Mouse (Mus musculus) heart, embryonic 15.5 days (tissue): ENCODE measurements around the gene Ubl5. TPM values are rescaled to one million over a fixed set of nuclear protein-coding genes. Genes with fewer than 3 reads are reported as not detected.
"Not testable (repeated sequence)": the region's sequence is repeated elsewhere in the genome, so short reads cannot be mapped to it uniquely, and the experiment has no call there.

Experiments used
- ATAC-seq: fragments of 200-750 bp; cut with Nextera tagmentation; replicated peaks from 2 replicates; pipeline ENCODE4 v1.8.0; 2017; ENCODE audit warnings: low read depth, moderate TSS enrichment; ENCODE audit not compliant: insufficient number of reproducible peaks, insufficient read depth, low FRiP score
- H3K27ac ChIP-seq: fragments of 300-500 bp; sonication (generic); 2 replicates; pipeline ENCODE4 v1.5.1; 2015; ENCODE audit warnings: mild to moderate bottlenecking, inconsistent platforms
- H3K27me3 ChIP-seq: fragments of 300-500 bp; sonication (generic); 2 replicates; pipeline ENCODE4 v1.6.1; 2015; ENCODE audit warnings: inconsistent platforms
- H3K36me3 ChIP-seq: fragments of 300-500 bp; sonication (generic); 2 replicates; pipeline ENCODE4 v1.6.1; 2015; ENCODE audit warnings: mild to moderate bottlenecking, inconsistent platforms
- H3K4me1 ChIP-seq: fragments of 300-500 bp; sonication (generic); replicated peaks from 2 replicates; pipeline ENCODE4 v1.6.1; 2015; ENCODE audit warnings: inconsistent platforms
- H3K4me2 ChIP-seq: fragments of 300-500 bp; sonication (generic); 2 replicates; pipeline ENCODE4 v1.6.1; 2015; ENCODE audit warnings: inconsistent platforms, mild to moderate bottlenecking, moderate library complexity
- H3K4me3 ChIP-seq: fragments of 300-500 bp; sonication (generic); 2 replicates; pipeline ENCODE4 v1.5.1; 2015; ENCODE audit warnings: mild to moderate bottlenecking, inconsistent platforms
- H3K9ac ChIP-seq: fragments of 300-500 bp; sonication (generic); 2 replicates; pipeline ENCODE4 v1.6.1; 2015; ENCODE audit warnings: mild to moderate bottlenecking, inconsistent platforms
- H3K9me3 ChIP-seq: fragments of 300-500 bp; sonication (generic); replicated peaks from 2 replicates; pipeline ENCODE4 v1.6.1; 2016; ENCODE audit warnings: inconsistent platforms
- WGBS: fragments of 180-500 bp; shearing (Covaris S2); methylation state at CpG from one replicate; pipeline ENCODE4 v1.1.7; 2015; ENCODE audit warnings: mixed read lengths; 5-methylcytosine and 5-hydroxymethylcytosine counted together
- polyA plus RNA-seq: library from polyadenylated mRNA; unstranded; fragments of >200 nt; fragmentation: Nextera tagmentation; extraction: Ambion mirVana; gene quantifications from 2 replicates; pipeline ENCODE4 v1.2.1, GENCODE M21; 2015

Ubl5 gene
- polyA plus RNA-seq, 1 experiment from 2014 or later: 378 TPM

DNA sequence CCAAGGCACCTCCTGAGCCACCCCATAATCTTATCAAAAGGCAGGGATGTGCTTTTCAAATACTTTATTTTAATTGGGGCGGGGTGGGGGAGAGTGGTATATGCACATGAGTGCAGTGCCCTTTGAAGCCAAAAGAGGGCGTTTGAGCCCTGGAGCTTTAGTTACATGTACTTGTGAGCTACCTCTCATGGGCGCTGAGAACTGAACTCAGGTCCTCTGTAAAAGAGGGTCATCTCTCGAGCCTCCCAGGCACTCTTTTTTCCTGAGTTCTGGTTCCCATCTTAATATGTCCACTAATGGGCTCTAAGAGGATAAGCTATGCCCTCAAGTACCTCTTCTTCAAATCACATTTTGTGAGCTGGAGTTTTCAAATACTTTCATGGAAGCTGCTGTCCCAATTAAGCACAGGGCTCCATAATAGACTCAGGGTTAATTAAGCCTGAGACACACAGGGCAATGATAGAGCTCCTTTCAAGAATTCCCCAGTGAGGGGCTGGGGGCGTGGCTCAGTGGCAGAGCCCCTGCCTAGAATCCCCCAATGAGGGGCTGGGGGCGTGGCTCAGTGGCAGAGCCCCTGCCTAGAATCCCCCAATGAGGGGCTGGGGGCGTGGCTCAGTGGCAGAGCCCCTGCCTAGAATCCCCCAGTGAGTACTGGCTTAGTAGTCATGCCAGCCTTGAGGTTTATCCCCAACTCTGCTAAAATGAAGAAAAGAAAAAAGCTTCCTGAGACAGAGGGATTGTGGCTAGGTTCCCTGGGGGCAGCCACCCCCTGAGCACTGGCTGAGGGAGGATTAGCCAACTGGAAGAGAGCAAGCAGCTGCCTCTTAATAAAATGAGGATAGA is 39.1 kb downstream of the Ubl5 start:
- 41% methylated on average over 7 of the region's 7 CpGs for WGBS
- Histone ChIP-seq H3K4me3 (no peak overlapping the region), H3K36me3 (no peaks in the 10 kb centered on the region), H3K4me1 (no peaks in the 10 kb centered on the region), H3K27ac (no peak overlapping the region), H3K27me3 (no peaks in the 10 kb centered on the region), H3K9ac (no peak overlapping the region), H3K4me2 (no peak overlapping the region), H3K9me3 (no peaks in the 10 kb centered on the region)
- ATAC-seq: no peak

DNA sequence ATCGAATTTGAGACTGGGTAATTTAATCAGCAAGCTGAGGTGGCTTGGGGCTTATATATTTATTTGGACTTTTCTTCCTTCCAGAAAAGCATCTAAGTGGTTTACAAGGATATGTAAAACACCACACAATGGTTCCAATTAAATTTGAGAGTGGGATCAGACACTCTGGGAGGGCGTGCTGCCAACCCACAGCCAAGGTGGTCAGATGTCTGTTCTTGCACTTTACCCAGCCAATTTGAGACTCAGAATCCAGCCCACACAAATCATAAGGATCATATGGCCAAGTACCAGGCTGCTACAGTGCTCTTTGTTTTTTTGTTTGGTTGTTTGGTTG is 39.7 kb downstream of the Ubl5 start:
- no peaks in the 10 kb centered on the region for H3K4me1 ChIP-seq
- H3K4me3 ChIP-seq: no peak overlapping the region
- H3K9me3 ChIP-seq: no peaks in the 10 kb centered on the region
- no peak overlapping the region for H3K9ac ChIP-seq
- WGBS: 70% methylated on average over 2 of the region's 2 CpGs
- no peak overlapping the region for H3K4me2 ChIP-seq
- no peak overlapping the region for H3K27ac ChIP-seq
- H3K27me3 ChIP-seq: no peaks in the 10 kb centered on the region
- no peaks in the 10 kb centered on the region for H3K36me3 ChIP-seq
- ATAC-seq: no peak

GRCm38 (mm10) chr9:20685081-20685861 is 42.6 kb downstream of the Ubl5 start:
- WGBS: 46% methylated on average over 17 of the region's 17 CpGs

DNA sequence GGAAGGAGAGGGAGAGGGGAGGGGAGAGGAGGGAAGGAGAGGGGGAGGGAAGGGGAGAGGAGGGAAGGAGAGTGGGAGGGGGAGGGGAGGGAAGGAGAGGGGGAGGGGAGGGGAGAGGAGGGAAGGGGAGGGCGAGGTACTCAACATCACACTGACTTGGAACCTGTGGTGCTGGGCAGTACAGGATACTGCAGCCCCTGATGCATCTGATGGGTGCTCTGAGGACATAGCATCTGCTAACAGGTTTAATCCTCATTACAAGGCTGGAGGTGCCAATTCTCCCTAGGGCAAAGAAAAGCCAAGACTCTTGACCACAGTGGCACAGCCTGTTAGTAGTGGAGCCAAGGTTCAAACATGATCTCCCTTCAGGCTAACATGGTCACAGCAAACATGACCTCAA is 46.7 kb downstream of the Ubl5 start:
- no peak overlapping the region for H3K27ac ChIP-seq
- no peak overlapping the region for H3K9ac ChIP-seq
- H3K27me3 ChIP-seq: peaks cover 18% of the 10 kb centered on the region; the same call in 1 of the 2 replicates
- H3K4me2 ChIP-seq: no peak overlapping the region
- no peak overlapping the region for H3K4me3 ChIP-seq
- H3K36me3 ChIP-seq: no peaks in the 10 kb centered on the region
- no peak for ATAC-seq
- 60% methylated on average over 1 of the region's 1 CpGs for WGBS
- H3K4me1 ChIP-seq: peaks cover 10% of the 10 kb centered on the region
- H3K9me3 ChIP-seq: no peaks in the 10 kb centered on the region

More at GRCm38 (mm10) chr9:20685081-20685861, 42.6 kb downstream of the Ubl5 start:
- no peaks in the 10 kb centered on the region for H3K36me3 ChIP-seq
- no peak overlapping the region for H3K27ac ChIP-seq
- no peak overlapping the region for H3K4me3 ChIP-seq
- H3K9me3 ChIP-seq: no peaks in the 10 kb centered on the region
- no peaks in the 10 kb centered on the region for H3K27me3 ChIP-seq
- no peak for ATAC-seq
- no peak overlapping the region for H3K9ac ChIP-seq
- peaks cover 9% of the 10 kb centered on the region for H3K4me1 ChIP-seq
- H3K4me2 ChIP-seq: no peak overlapping the region

- Histone ChIP-seq H3K36me3 (no peaks in the 10 kb centered on the region), H3K4me2 (no peak overlapping the region), H3K27ac (no peak overlapping the region), H3K4me3 (no peak overlapping the region), H3K27me3 (peaks cover 20% of the 10 kb centered on the region), H3K4me1 (peaks cover 15% of the 10 kb centered on the region), H3K9me3 (no peaks in the 10 kb centered on the region), H3K9ac (no peak overlapping the region)
- WGBS: 3% methylated on average over 4 of the region's 4 CpGs
- 0 out of 2 replicates have a peak, but pooled peaks have one; percentile 43 for ATAC-seq
Observed at GRCm38 (mm10) chr9:20689913-20690312, 47.2 kb downstream of the Ubl5 start.

- H3K4me2 ChIP-seq, ATAC-seq, H3K9me3 ChIP-seq, H3K27ac ChIP-seq, H3K9ac ChIP-seq, H3K36me3 ChIP-seq, H3K4me3 ChIP-seq: not testable (repeated sequence)
- WGBS: 85% methylated on average over 2 of the region's 2 CpGs
- Histone ChIP-seq H3K4me1 (peaks cover 18% of the 10 kb centered on the region), H3K27me3 (peaks cover 26% of the 10 kb centered on the region)
Observed at GRCm38 (mm10) chr9:20690449-20690848, 47.8 kb downstream of the Ubl5 start.

DNA sequence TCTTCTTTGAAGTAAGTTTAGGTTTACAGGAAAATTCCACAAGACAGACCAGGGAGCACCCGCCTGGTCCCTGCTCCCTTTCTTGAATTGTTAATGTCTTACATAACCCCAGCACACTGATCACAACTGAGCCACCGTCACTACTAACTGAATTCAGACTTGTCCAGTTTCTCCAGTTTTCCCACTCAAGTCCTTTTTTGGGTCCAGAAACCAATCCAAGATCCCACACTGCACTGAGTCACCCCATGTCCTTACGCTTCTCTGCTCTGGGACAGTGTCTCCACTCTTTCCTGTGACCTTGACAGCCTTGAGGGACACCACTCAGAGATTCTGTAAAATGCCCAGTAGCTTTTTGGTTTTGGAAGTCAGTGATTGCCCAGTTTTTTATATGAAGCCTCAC is 50.2 kb downstream of the Ubl5 start:
- Histone ChIP-seq H3K9me3 (no peaks in the 10 kb centered on the region), H3K27me3 (peaks cover 47% of the 10 kb centered on the region), H3K36me3 (no peaks in the 10 kb centered on the region), H3K4me2 (no peak overlapping the region), H3K27ac (no peak overlapping the region), H3K4me1 (peaks cover 24% of the 10 kb centered on the region), H3K9ac (no peak overlapping the region), H3K4me3 (no peak overlapping the region)
- ATAC-seq: no peak
- WGBS: 88% methylated on average over 3 of the region's 3 CpGs

DNA sequence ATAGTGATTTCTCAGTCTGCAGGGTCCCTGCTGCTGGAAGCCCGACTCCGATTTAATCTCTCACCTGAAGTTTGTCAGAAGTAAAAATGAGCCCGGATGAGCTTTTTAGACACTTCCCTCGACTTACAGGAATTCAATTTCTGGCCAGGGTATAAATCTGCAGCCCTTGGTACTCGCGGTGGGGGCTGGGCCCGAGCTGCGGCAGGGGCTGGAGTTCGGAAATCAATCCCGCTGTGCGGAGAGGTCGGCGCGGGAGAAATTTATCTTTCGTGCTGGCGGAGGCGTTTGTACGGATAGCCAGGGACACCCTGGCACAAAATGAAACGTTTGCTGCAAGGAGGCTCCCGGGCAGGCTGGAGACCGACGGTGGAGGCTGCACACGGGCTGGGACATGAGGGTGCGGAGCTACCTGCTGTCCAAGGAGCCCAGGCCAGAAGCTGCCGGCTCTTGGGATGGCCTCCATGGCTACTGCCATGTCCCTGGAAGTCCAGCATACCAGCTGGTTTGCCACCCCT is 52.1 kb downstream of the Ubl5 start:
- H3K4me2 ChIP-seq: peak overlapping the region; percentile 70
- H3K9ac ChIP-seq: peak overlapping the region; percentile 50
- no peaks in the 10 kb centered on the region for H3K9me3 ChIP-seq
- peaks cover 20% of the 10 kb centered on the region for H3K4me1 ChIP-seq
- no peaks in the 10 kb centered on the region for H3K36me3 ChIP-seq
- 5% methylated on average over 25 of the region's 25 CpGs for WGBS
- peak overlapping the region; percentile 44 for H3K4me3 ChIP-seq
- H3K27me3 ChIP-seq: peaks cover 47% of the 10 kb centered on the region
- ATAC-seq: no peak
- H3K27ac ChIP-seq: no peak overlapping the region

DNA sequence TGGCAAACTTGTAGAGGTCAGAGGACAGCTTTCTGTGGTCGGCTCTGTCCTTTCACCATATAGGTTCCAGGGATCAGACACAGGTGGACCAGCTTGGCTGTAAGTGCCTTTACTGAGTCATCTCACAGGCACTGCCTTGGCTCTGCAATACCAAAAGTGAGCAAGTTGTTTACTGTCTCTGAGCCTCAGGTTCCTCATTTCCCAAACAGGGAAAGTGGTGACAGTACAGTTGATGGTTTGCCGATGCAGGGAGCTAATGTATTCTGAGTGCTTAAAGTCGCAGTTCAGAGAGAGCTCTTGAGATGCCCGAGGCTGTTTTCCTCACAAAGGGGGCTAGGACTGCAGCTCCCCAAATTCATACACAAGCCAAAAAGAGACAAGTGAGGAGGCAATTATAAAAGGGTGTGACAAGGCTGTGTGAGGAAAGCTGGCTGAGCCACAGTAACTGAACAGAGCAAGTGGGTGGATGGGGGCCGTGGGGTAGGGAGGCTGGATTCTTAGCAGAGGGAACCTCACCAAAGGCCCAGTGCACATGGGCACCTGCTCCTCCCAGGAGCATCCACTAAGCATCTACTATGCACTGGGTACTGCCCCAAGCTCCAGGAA is 53.5 kb downstream of the Ubl5 start:
- Histone ChIP-seq H3K4me2 (no peak overlapping the region), H3K9ac (no peak overlapping the region), H3K4me3 (no peak overlapping the region), H3K27me3 (peaks cover 45% of the 10 kb centered on the region), H3K27ac (no peak overlapping the region), H3K36me3 (no peaks in the 10 kb centered on the region), H3K4me1 (peaks cover 14% of the 10 kb centered on the region), H3K9me3 (no peaks in the 10 kb centered on the region)
- WGBS: 64% methylated on average over 5 of the region's 5 CpGs
- no peak for ATAC-seq
